Mouse (Mus musculus): ENCODE data around the gene Pick1.

DNA sequence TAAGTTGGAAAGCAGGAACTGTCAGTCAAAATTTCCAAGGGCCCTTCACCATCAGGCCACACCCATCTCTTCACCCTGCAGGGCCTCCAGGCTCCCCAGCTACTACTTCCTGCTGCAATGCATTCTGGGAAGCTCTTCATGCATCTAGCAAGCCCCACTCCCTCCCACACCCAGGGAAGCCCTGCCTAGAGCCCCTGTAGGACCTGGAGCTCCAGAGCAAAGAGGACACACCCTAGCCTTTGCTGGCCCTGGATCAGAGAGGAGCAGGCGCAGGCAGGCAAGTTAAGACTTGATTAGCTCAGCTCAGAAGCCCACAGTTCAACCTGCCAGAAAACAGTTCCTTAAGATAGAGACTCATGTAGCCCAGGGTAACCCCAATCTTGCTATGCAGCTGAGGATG lies 52.4 kb downstream of the Pick1 start:
- TF ChIP-seq CTCF (conservative IDR thresholded peaks at IDR 0.05; ENCODE audit: insufficient read depth, insufficient read length, low read depth, low read length) (no peak), POLR2A (IDR thresholded peaks at IDR 0.05; ENCODE audit: low read depth, low read length) (no peak)

All from kidney, adult 2 months (tissue).